Mouse (Mus musculus): ENCODE results near the gene Acads. TPM values are rescaled to one million over a fixed set of nuclear protein-coding genes. Genes with fewer than 3 reads are reported as not detected.

Acads gene
- polyA plus RNA-seq, 2 experiments: 27.6 to 50.5 TPM

DNA sequence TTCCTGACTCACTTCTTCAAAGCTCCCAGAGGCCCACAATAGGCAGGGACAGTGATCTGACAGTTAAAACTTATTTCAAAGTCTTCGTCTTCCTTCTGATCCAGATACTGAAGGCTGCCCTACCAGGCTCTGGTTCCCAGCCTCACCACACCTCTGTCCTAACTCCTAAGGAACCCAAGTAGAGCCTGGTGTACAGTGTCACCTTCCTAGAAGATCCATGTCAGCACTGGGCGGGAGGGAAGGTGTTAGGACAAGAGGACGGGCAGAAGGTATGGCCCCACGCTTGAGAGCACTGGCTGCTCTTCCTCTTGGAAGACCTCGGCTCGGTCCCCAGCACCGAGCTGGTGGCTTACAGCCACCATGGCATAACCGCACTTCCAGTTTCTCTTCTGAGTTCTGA lies 29.2 kb upstream of the Acads start:
- H3K4me1 ChIP-seq (ENCODE audit: control insufficient read depth, insufficient read depth, low read length): peaks cover 8% of the 10 kb centered on the region
- H3K36me3 ChIP-seq (ENCODE audit: control insufficient read depth, insufficient read depth, low read length): peaks cover 85% of the 10 kb centered on the region
- ATAC-seq (ENCODE audit: low FRiP score, low read depth) (no peak), DNase-seq (ENCODE audit: low spot score) (no peak)
- no peaks in the 10 kb centered on the region for H3K9me3 ChIP-seq (ENCODE audit: control insufficient read depth, low read length)
- no peak overlapping the region for H3K27ac ChIP-seq (replicated peaks; ENCODE audit: low read depth, low read length)
- H3K4me2 ChIP-seq (replicated peaks; ENCODE audit: low read depth, low read length, severe bottlenecking): no peak overlapping the region
- TF ChIP-seq POLR2A (IDR thresholded peaks at IDR 0.05; ENCODE audit: borderline replicate concordance, extremely low read depth, insufficient read depth, insufficient read length): no peak
- no peak overlapping the region for H3K4me3 ChIP-seq (replicated peaks; ENCODE audit: low read length)
- WGBS: 92% methylated on average over 8 of the region's 8 CpGs
- no peak overlapping the region for H3K9ac ChIP-seq (ENCODE audit: low read depth, low read length, severe bottlenecking)
- H3K27me3 ChIP-seq (ENCODE audit: control insufficient read depth, insufficient read depth, low read length): no peaks in the 10 kb centered on the region

DNA sequence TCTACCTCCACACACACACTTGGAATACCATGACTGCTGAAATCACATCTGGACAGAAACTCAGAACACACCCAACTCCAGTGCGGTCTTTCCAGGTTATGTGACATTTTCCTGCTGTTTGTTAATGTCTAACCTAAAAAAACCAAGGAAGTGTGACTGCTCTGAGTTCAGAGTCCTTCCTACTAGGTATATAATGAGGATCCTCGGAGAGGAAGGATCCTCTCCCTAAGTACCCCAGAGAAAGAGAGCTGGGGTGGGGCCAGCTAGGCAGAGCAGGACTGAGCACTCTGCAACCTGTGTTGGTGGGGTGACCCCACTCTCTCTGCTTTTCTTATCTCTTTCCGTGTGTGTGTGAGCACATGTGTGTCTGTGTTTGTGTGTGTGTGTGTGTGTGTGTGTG lies 28.2 kb upstream of the Acads start:
- no peak overlapping the region for H3K4me2 ChIP-seq (replicated peaks; ENCODE audit: low read depth, low read length, severe bottlenecking)
- H3K27me3 ChIP-seq (ENCODE audit: control insufficient read depth, insufficient read depth, low read length): no peaks in the 10 kb centered on the region
- no peaks in the 10 kb centered on the region for H3K9me3 ChIP-seq (ENCODE audit: control insufficient read depth, low read length)
- H3K9ac ChIP-seq (ENCODE audit: low read depth, low read length, severe bottlenecking): no peak overlapping the region
- H3K4me1 ChIP-seq (ENCODE audit: control insufficient read depth, insufficient read depth, low read length): no peaks in the 10 kb centered on the region
- DNase-seq (ENCODE audit: low spot score): no peak
- no peak overlapping the region for H3K4me3 ChIP-seq (replicated peaks; ENCODE audit: low read length)
- WGBS: 89% methylated on average over 3 of the region's 3 CpGs
- no peak overlapping the region for H3K27ac ChIP-seq (replicated peaks; ENCODE audit: low read depth, low read length)
- peaks cover 75% of the 10 kb centered on the region for H3K36me3 ChIP-seq (ENCODE audit: control insufficient read depth, insufficient read depth, low read length)
- no peak for TF ChIP-seq POLR2A (IDR thresholded peaks at IDR 0.05; ENCODE audit: borderline replicate concordance, extremely low read depth, insufficient read depth, insufficient read length)
- ATAC-seq (ENCODE audit: low FRiP score, low read depth): no peak

DNA sequence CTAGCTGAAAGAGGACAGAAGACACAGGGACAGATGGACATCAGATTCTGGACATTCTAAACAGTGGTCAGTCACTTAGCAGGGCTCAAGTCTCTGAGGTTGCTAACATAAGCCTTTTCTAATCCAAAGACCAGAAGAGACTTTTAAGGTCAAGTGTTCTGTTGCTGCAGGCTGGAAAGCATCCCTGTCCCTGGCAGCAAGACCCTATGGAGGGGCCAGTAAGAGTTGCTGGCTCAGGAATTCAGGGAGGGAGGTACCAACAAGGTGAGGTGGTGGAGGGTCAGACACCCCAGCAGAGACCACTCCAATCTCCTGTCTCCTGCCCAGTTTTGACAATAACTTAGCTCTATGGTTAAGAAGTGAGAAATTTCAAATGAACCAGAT lies 27.6 kb upstream of the Acads start:
- ATAC-seq (ENCODE audit: low FRiP score, low read depth): no peak
- Histone ChIP-seq H3K9me3 (ENCODE audit: control insufficient read depth, low read length) (no peaks in the 10 kb centered on the region), H3K36me3 (ENCODE audit: control insufficient read depth, insufficient read depth, low read length) (peaks cover 71% of the 10 kb centered on the region), H3K9ac (ENCODE audit: low read depth, low read length, severe bottlenecking) (no peak overlapping the region), H3K27me3 (ENCODE audit: control insufficient read depth, insufficient read depth, low read length) (no peaks in the 10 kb centered on the region), H3K27ac (replicated peaks; ENCODE audit: low read depth, low read length) (no peak overlapping the region), H3K4me1 (ENCODE audit: control insufficient read depth, insufficient read depth, low read length) (no peaks in the 10 kb centered on the region), H3K4me2 (replicated peaks; ENCODE audit: low read depth, low read length, severe bottlenecking) (no peak overlapping the region), H3K4me3 (replicated peaks; ENCODE audit: low read length) (no peak overlapping the region)
- DNase-seq (ENCODE audit: low spot score): no peak
- no peak for TF ChIP-seq POLR2A (IDR thresholded peaks at IDR 0.05; ENCODE audit: borderline replicate concordance, extremely low read depth, insufficient read depth, insufficient read length)

DNA sequence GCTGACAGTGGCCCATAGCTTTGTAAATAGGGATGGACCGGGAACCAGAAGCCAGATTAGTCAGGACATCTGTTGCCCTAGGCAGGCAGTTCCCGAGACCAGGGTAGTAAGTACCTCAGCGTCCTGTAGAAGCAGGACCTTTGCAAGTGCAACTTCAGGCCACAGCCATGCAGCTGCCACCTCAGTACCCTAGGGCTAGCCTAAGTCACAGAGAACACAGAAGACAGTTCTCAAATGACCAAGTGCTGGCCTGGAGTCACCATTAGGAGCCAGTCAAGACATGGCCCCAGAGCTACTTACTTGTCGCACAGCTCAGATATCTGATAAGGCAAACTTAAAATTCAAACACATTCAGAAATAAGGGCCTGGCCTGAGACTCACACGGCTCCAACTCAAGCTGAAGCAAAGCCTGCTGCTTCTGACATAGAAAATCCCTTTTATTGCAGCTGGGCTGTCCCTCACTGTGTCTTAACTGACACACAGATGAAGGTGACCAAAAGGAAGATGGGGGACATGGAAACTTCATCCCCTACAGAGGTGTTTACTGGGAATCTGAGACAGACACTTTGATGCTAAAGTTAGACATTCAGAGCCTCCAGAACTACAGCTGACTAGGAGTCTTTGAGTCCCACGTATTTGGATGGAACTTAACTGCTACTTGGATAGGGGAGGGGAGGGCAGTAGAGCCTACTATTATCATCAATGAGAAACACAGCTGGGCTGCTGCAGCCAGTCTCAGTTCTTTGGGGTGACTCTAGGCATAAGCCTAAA lies 27.0 kb upstream of the Acads start:
- no peak overlapping the region for H3K4me3 ChIP-seq (replicated peaks; ENCODE audit: low read length)
- no peaks in the 10 kb centered on the region for H3K4me1 ChIP-seq (ENCODE audit: control insufficient read depth, insufficient read depth, low read length)
- DNase-seq (ENCODE audit: low spot score) (no peak), ATAC-seq (ENCODE audit: low FRiP score, low read depth) (no peak)
- H3K9me3 ChIP-seq (ENCODE audit: control insufficient read depth, low read length): no peaks in the 10 kb centered on the region
- H3K36me3 ChIP-seq (ENCODE audit: control insufficient read depth, insufficient read depth, low read length): peaks cover 67% of the 10 kb centered on the region
- WGBS: 80% methylated on average over 6 of the region's 6 CpGs
- H3K27me3 ChIP-seq (ENCODE audit: control insufficient read depth, insufficient read depth, low read length): no peaks in the 10 kb centered on the region
- H3K27ac ChIP-seq (replicated peaks; ENCODE audit: low read depth, low read length): no peak overlapping the region
- H3K9ac ChIP-seq (ENCODE audit: low read depth, low read length, severe bottlenecking): no peak overlapping the region
- H3K4me2 ChIP-seq (replicated peaks; ENCODE audit: low read depth, low read length, severe bottlenecking): no peak overlapping the region
- TF ChIP-seq POLR2A (IDR thresholded peaks at IDR 0.05; ENCODE audit: borderline replicate concordance, extremely low read depth, insufficient read depth, insufficient read length): no peak

DNA sequence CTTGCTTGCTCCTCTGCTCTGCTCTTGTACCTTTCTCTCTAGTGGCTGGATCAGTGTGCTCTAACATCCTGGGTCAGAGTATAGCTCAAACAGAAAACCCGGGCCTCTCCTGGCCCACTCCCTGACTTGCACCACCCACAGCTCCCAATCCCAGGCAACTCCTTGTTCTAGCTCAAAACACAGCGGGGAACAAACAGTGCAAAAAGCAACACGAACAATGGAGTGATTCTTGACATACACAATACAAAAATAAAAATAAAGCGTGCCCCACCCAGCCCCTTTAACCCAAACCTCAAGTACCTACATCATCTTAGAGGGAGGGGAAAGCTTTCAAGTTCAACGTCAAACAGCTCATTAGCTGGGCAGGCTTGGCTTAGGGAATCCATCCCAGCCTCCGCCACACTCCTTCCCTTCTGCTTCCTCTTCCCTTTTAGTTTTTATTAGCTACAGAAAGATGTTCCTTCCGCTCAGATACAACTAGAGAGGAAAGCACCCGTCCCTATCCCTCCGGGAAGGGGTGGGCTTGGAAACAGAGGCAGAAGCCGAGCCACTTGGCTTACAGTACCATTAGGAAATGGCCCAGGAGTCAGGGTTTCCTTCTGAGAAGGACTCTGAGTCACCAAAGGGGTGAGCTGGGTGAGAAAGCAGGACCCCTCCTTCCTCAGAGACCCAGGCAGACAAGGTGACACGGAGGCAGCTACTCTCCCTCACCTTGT lies 26.3 kb upstream of the Acads start:
- Histone ChIP-seq H3K27me3 (ENCODE audit: control insufficient read depth, insufficient read depth, low read length) (no peaks in the 10 kb centered on the region), H3K4me2 (replicated peaks; ENCODE audit: low read depth, low read length, severe bottlenecking) (no peak overlapping the region), H3K27ac (replicated peaks; ENCODE audit: low read depth, low read length) (no peak overlapping the region), H3K4me3 (replicated peaks; ENCODE audit: low read length) (no peak overlapping the region), H3K9me3 (ENCODE audit: control insufficient read depth, low read length) (no peaks in the 10 kb centered on the region), H3K9ac (ENCODE audit: low read depth, low read length, severe bottlenecking) (no peak overlapping the region), H3K4me1 (ENCODE audit: control insufficient read depth, insufficient read depth, low read length) (no peaks in the 10 kb centered on the region), H3K36me3 (ENCODE audit: control insufficient read depth, insufficient read depth, low read length) (peaks cover 60% of the 10 kb centered on the region)
- ATAC-seq (ENCODE audit: low FRiP score, low read depth) (no peak), DNase-seq (ENCODE audit: low spot score) (no peak)
- no peak for TF ChIP-seq POLR2A (IDR thresholded peaks at IDR 0.05; ENCODE audit: borderline replicate concordance, extremely low read depth, insufficient read depth, insufficient read length)
- WGBS: 86% methylated on average over 11 of the region's 11 CpGs
